Mouse (Mus musculus) left cerebral cortex, postnatal 14 days (tissue): ENCODE measurements at regions not wholly inside any gene's neighbourhood (a gene's known extent, or its start where the extent isn't known, plus 50 kb on each side); places are given as distances from the start of the nearest gene placed in this dataset.

Experiments used
- DNase-seq, 2 experiments: peaks; one replicate each; pipeline ENCODE4 v3.0.0; 2021 to 2022; ENCODE audit warnings: low spot score in 2 of 2, mixed read lengths in 1 of 2
- intact Hi-C: fragments of 180-260 bp; cut with DNase I; formaldehyde crosslinking; loops from one replicate; pipeline ENCODE4 v1.15.1; 2025

DNA sequence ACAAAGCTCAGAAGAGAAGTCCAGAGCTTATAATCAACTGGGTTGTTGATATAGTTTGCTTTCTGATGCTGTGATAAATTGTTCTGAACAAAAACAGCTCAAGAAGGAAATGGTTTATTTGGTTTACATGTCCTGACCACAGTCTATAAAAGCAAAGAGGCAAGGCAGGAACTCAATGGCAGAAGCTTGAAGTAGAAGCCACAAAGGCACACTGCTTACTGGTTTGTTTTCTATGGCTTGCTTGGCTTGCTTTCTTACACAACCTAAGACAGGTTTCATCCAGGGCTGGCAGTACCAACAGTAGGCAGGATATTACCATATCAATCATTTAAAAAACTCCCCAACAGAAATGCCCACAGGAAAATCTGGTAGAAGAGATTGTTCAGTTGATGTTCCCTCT is 502.7 kb upstream of the Mef2c start:
- intact Hi-C loops, result no loop called here
- DNase-seq, result no peak

DNA sequence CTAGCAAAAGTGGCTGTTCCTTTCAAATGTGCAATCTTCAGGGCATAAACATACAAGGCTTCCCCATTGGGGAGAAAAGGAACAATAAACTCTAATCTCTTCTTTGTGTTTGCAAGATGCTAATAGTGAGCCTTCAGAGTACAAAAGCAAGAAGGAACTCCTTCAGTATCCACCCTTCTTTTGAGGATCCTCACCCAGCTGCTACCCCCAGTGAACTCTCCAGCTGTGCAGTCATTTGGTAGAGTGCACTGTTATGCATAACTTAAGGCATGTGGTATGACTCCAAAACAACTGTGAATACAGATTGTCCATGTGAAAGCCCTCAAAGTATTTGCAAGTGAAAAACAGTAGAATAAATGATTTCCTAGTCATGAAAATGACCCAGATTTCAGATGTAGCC is 487.1 kb upstream of the Mef2c start:
- no peak for DNase-seq
- intact Hi-C loops, result no loop called here

GRCm38 (mm10) chr13:83020829-83021228 is 483.0 kb upstream of the Mef2c start:
- intact Hi-C loops, result no loop called here

DNA sequence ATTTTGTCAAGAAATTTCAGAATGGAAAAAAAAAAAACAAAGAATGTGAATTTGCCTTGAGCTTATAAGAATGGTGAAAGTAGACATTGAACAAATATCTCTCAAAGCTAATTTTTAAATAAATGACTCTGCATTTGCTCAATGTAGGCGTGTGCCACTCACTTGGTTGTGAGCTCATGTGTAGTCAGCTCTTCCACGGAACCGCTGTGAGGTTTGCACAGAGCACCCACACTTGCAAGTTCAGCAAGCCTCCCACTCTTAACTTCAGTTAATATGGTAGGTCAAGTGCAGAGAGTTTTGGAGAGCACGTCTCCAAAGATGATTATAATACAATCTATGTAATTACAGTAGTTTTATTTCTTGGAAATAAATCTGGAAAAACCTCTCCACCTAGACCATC is 479.9 kb upstream of the Mef2c start:
- no peak for DNase-seq
- intact Hi-C loops, result no loop called here

More at GRCm38 (mm10) chr13:83020829-83021228, 483.0 kb upstream of the Mef2c start:
- peak in 1 of 2 experiments; percentile 5 for DNase-seq

DNA sequence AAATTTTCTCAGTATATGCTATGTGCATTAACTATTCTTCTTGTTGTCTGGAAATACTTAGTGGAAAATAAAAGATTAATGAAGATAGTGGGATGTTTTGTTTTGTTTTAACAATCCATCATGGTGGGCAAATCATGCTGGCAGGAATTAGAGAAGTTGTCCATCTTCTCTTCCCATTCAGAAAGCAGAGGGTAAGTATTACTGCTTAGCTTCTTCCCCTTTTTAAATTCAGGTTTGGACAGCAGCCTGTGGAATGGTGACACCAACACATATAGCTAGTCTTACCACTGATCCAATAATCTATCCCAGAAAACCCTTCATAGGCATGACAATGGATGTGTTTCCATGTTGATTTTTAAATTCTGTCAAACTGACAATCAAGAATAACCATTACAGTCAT is 467.9 kb upstream of the Mef2c start:
- DNase-seq, result no peak

GRCm38 (mm10) chr13:83041506-83041905 is 462.3 kb upstream of the Mef2c start:
- intact Hi-C loops, result no loop called here

More for the DNA sequence above, 467.9 kb upstream of the Mef2c start:
- intact Hi-C loops, result no loop called here

GRCm38 (mm10) chr13:83045516-83045915 is 458.3 kb upstream of the Mef2c start:
- no peak for DNase-seq
- intact Hi-C loops, result no loop called here

More at GRCm38 (mm10) chr13:83041506-83041905, 462.3 kb upstream of the Mef2c start:
- no peak for DNase-seq

DNA sequence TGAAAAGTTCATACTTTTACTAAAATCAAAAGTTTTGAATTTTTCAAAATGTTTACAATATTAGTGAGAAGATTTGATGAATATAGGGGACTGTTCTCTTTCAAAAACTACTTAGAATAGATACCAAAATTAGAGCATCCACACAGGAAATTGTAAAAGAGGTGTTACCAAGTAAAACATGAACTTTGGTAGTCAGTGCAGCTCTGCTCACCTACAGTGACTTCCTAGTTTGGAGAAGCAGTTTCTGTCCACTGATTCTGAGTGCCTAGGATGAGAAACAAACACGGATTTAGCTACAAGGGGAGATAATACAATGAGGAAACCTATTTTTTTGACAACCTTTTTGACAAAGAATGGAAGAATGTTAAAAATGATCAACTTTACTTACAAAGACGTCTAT is 457.9 kb upstream of the Mef2c start:
- intact Hi-C loops, result no loop called here
- no peak for DNase-seq

- intact Hi-C loops, result no loop called here
- DNase-seq, result no peak
Observed at GRCm38 (mm10) chr13:83046571-83047123, 457.2 kb upstream of the Mef2c start.

DNA sequence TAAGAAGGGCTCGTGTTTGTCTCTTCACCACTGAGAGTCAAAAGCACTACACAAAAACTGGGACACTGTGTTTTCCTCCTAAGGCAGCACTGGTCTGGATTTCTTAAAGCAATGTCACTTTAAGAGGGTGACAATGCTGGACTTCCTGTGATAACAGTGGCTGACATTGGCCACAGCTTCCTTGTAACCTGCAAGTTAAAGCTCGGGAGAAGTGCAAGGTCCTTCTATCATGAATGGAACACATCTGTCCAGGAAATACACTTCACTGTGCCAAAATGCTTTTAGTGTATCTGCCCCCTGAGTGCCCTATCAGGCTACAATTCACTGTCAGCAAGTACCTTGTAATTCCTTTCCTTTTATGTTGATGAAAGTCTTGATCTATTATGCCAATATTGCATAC is 448.0 kb upstream of the Mef2c start:
- DNase-seq, result no peak
- intact Hi-C loops, result no loop called here

GRCm38 (mm10) chr13:83056415-83056814 is 447.4 kb upstream of the Mef2c start:
- no peak for DNase-seq
- intact Hi-C loops, result no loop called here

GRCm38 (mm10) chr13:83064727-83065126 is 439.1 kb upstream of the Mef2c start:
- DNase-seq, result no peak
- intact Hi-C loops, result no loop called here

GRCm38 (mm10) chr13:83065201-83065600 is 438.6 kb upstream of the Mef2c start:
- peak in 1 of 2 experiments; percentile 40 for DNase-seq
- intact Hi-C loops, result no loop called here

GRCm38 (mm10) chr13:83066115-83066753 is 437.6 kb upstream of the Mef2c start:
- intact Hi-C loops, result no loop called here

GRCm38 (mm10) chr13:83067496-83067895 is 436.3 kb upstream of the Mef2c start:
- intact Hi-C loops, result no loop called here

More at GRCm38 (mm10) chr13:83066115-83066753, 437.6 kb upstream of the Mef2c start:
- no peak for DNase-seq

DNA sequence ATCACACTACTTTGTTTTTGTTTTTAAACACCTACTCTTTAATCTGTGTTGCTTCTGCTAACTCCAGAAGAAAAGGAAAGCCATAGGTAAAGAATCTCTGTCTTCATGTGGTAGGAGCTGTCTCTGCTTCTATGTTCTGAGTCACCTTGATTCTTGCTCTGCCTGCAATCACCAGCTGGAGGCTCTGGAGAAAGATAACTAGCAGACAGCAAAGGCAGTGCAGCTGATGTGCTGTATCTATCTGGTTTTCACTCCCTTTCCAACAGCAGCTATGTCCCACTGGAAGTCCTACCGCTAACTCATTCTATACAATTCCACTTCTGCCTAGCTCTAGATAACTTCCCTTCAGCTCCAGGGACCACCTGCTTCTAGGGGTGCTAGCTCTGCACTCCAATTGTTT is 435.2 kb upstream of the Mef2c start:
- no peak for DNase-seq
- intact Hi-C loops, result no loop called here

More at GRCm38 (mm10) chr13:83067496-83067895, 436.3 kb upstream of the Mef2c start:
- no peak for DNase-seq

DNA sequence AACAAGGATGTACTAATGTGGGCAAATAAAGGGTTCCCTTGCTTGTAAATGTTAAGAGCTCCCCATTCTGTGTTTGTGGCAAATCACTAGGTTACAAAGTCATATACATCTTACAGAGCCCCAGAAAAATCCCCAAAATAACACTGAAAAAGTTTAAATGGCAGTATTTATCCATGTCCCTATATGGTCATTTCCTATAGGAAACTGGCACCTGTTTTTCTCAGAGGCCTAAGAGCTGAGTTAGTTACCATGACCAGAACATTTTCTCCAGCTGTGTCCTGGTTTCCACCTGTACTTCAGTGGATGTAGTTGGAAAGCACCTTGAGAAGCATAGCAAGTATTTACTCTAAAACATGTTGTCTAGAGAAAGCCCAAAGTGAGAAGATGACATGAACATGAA is 434.5 kb upstream of the Mef2c start:
- intact Hi-C loops, result no loop called here
- DNase-seq, result no peak

GRCm38 (mm10) chr13:83072073-83072472 is 431.8 kb upstream of the Mef2c start:
- no peak for DNase-seq
- intact Hi-C loops, result loop anchor here (10.0 kb wide), 2 partner anchors 453 to 583 kb away; no protein-coding TSS in a partner anchor

DNA sequence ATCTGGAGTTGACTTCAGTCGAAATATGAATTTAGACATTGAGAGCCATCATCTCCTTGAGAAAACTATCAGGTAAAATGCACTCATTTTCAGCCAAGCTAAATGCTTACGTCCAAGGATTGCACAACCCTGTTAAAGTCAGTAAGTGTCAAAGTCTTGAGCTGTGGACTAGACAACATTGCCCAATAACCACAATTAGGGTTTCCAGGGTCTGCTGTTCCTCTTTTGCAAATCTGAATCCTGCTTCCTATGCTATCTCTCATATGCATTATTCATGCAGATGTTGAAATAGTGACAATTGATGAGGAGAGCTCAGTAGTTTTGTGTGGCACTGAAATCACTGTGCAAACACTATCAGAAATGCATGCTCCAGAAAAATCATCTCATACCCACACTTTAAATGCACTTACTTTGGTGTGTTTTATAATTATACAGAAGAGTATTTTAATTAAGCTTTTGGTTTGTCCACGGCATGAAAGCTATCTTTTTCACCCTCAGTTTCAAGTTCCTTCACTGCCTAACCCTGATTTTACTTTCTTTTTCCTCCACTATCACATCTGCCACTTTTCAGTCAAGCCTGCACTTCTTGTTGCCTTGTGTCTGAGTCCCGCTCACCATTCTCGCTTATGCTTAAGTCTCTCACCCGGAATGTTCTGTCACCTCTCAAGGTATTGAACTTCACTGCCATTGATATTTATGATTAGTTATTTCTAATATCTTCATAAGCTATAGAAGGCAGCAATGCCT is 429.4 kb upstream of the Mef2c start:
- no peak for DNase-seq
- intact Hi-C loops, result loop anchor here (10.0 kb wide), 2 partner anchors 450 to 580 kb away; no protein-coding TSS in a partner anchor

DNA sequence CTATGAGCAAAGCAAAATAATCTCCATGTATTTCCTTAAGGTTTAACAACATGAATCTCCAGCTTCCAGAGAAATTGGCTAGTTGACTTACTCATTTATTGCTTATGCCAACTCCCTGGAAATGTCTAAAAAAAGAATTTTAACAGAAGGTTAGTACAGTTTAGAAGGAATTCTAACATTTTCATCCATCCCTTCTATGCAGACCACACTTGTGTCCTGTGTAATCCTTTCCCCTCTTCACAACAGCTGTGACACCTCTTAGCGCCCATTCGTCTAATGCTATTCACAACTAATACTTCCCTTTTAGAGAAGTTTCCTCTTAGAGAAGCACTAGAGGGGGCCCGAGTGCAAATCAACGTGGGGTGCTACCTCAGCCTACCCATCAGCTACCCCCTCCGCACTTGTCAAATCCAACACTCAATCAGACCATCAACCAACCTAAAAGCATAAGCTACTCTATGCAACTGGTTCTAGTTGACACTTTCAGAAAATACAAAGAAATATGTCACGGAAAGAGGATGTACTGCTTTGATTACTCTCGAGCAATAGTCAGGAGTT is 428.4 kb upstream of the Mef2c start:
- intact Hi-C loops, result loop anchor here (10.0 kb wide), 2 partner anchors 449 to 579 kb away; no protein-coding TSS in a partner anchor
- no peak for DNase-seq
